Mouse (Mus musculus): ENCODE results near the gene Lama2. TPM values are rescaled to one million over a fixed set of nuclear protein-coding genes. Genes with fewer than 3 reads are reported as not detected.
"Not testable (repeated sequence)": the region's sequence is repeated elsewhere in the genome, so short reads cannot be mapped to it uniquely, and the experiment has no call there.

Gene Lama2
- total and polyA plus RNA-seq, 2 experiments from 2014 or later, result 2.6 to 9.2 TPM

- H3K27me3 ChIP-seq (ENCODE audit: insufficient read depth, low read length), result no peaks in the 10 kb centered on the region
- no peak overlapping the region for H3K4me3 ChIP-seq (ENCODE audit: low read depth, low read length)
- WGBS, result 58% methylated on average over 8 of the region's 8 CpGs
- 0 out of 2 replicates have a peak overlapping the region, but pooled peaks have one; percentile 59 for H3K27ac ChIP-seq (ENCODE audit: low read depth, low read length)
- H3K4me2 ChIP-seq (ENCODE audit: low read depth, low read length, poor library complexity, severe bottlenecking), result no peak overlapping the region
- TF ChIP-seq CTCF (IDR thresholded peaks at IDR 0.05), result no peak
- H3K9me3 ChIP-seq (ENCODE audit: low read length), result no peaks in the 10 kb centered on the region
- DNase-seq (ENCODE audit: low spot score) (peak; percentile 63), ATAC-seq (ENCODE audit: low FRiP score) (peak; percentile 64)
- no peaks in the 10 kb centered on the region for H3K36me3 ChIP-seq (ENCODE audit: insufficient read depth, low read length)
- 0 out of 2 replicates have a peak, but pooled peaks cover 2% of the 10 kb centered on the region for H3K4me1 ChIP-seq (ENCODE audit: insufficient read depth, low read length)
- H3K9ac ChIP-seq (replicated peaks; ENCODE audit: low read length, poor library complexity, severe bottlenecking), result no peak overlapping the region
These were observed 625.4 kb downstream of the Lama2 start for GRCm38 (mm10) chr10:26993971-26994761.

DNA sequence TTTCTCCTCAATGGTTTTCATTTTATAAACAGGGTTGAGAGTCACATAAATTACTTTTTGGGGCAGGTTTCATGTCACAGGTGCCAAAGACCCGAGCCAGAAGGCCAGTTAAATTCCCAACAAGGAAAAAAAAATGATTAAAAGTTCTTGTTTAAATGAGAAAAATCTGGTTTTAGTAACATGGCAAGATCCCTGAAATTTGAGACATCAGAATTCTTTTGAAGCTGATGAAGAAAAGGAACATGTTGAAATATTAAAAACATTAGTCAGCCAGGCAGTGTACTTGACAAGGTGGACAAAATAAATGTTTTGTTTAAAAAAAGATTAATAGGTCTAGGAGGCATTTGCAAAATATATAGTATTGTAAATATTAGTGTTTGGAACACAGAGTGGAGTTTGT, 634.1 kb downstream of the Lama2 start:
- Histone ChIP-seq H3K4me1 (ENCODE audit: insufficient read depth, low read length) (no peaks in the 10 kb centered on the region), H3K9me3 (ENCODE audit: low read length) (no peaks in the 10 kb centered on the region), H3K9ac (replicated peaks; ENCODE audit: low read length, poor library complexity, severe bottlenecking) (no peak overlapping the region), H3K27ac (ENCODE audit: low read depth, low read length) (no peak overlapping the region), H3K27me3 (ENCODE audit: insufficient read depth, low read length) (no peaks in the 10 kb centered on the region), H3K4me3 (ENCODE audit: low read depth, low read length) (no peak overlapping the region), H3K4me2 (ENCODE audit: low read depth, low read length, poor library complexity, severe bottlenecking) (no peak overlapping the region), H3K36me3 (ENCODE audit: insufficient read depth, low read length) (no peaks in the 10 kb centered on the region)
- WGBS, result 62% methylated on average over 1 of the region's 1 CpGs
- no peak for TF ChIP-seq CTCF (IDR thresholded peaks at IDR 0.05)
- DNase-seq (ENCODE audit: low spot score), result no peak
- ATAC-seq (ENCODE audit: low FRiP score), result no peak

DNA sequence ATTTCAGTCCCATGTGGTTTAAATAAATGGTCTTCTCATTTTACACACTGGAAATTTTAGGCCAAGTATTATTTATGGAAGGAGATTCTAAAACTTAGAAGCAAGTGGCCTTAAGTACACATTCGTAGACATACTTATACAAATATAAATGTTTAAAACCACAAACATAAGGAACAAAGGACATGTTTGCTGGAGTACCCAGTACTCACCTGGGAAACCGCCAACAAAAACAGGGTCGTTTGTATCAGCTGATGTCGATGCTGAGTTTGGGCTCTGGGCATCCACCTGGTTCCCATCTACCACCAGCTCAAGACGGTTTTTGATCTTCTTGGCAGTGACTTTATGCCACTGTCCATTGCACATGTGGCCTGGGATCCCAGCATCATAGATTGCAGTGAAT, 635.5 kb downstream of the Lama2 start:
- not testable (repeated sequence) for H3K27me3 ChIP-seq (ENCODE audit: insufficient read depth, low read length); H3K36me3 ChIP-seq (ENCODE audit: insufficient read depth, low read length); H3K27ac ChIP-seq (ENCODE audit: low read depth, low read length); DNase-seq (ENCODE audit: low spot score); H3K9me3 ChIP-seq (ENCODE audit: low read length); H3K4me1 ChIP-seq (ENCODE audit: insufficient read depth, low read length); H3K9ac ChIP-seq (replicated peaks; ENCODE audit: low read length, poor library complexity, severe bottlenecking); H3K4me3 ChIP-seq (ENCODE audit: low read depth, low read length); H3K4me2 ChIP-seq (ENCODE audit: low read depth, low read length, poor library complexity, severe bottlenecking); ATAC-seq (ENCODE audit: low FRiP score)
- 89% methylated on average over 5 of the region's 5 CpGs for WGBS

DNA sequence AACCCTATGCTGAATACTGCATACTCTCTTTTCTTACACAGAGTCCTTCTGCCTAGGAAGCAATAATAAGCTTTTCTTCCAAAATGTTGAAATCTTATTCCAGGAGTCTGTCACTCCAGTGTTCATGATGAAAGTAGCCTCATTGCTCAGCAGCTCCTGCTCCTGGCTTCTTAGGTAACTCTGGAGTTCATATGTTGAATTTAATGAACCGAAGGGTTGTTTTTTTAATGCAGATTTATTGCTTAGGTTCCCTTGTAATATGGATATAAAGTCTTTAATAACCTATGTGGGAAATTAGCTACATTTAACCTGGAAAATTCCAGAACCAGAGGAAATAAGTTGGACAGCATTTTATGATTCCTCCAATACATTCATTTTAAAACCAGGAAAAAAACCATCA, 636.0 kb downstream of the Lama2 start:
- no peak for TF ChIP-seq CTCF (IDR thresholded peaks at IDR 0.05)
- no peaks in the 10 kb centered on the region for H3K27me3 ChIP-seq (ENCODE audit: insufficient read depth, low read length)
- no peak for DNase-seq (ENCODE audit: low spot score)
- no peaks in the 10 kb centered on the region for H3K4me1 ChIP-seq (ENCODE audit: insufficient read depth, low read length)
- no peaks in the 10 kb centered on the region for H3K36me3 ChIP-seq (ENCODE audit: insufficient read depth, low read length)
- ATAC-seq (ENCODE audit: low FRiP score), result no peak
- 90% methylated on average over 1 of the region's 1 CpGs for WGBS
- no peak overlapping the region for H3K4me3 ChIP-seq (ENCODE audit: low read depth, low read length)
- H3K4me2 ChIP-seq (ENCODE audit: low read depth, low read length, poor library complexity, severe bottlenecking), result no peak overlapping the region
- H3K9ac ChIP-seq (replicated peaks; ENCODE audit: low read length, poor library complexity, severe bottlenecking), result no peak overlapping the region
- no peak overlapping the region for H3K27ac ChIP-seq (ENCODE audit: low read depth, low read length)
- no peaks in the 10 kb centered on the region for H3K9me3 ChIP-seq (ENCODE audit: low read length)

GRCm38 (mm10) chr10:26982621-26983020, 636.9 kb downstream of the Lama2 start:
- ATAC-seq (ENCODE audit: low FRiP score) (no peak), DNase-seq (ENCODE audit: low spot score) (no peak)
- Histone ChIP-seq H3K9me3 (ENCODE audit: low read length) (no peaks in the 10 kb centered on the region), H3K27me3 (ENCODE audit: insufficient read depth, low read length) (no peaks in the 10 kb centered on the region), H3K27ac (ENCODE audit: low read depth, low read length) (no peak overlapping the region), H3K36me3 (ENCODE audit: insufficient read depth, low read length) (no peaks in the 10 kb centered on the region), H3K4me2 (ENCODE audit: low read depth, low read length, poor library complexity, severe bottlenecking) (no peak overlapping the region), H3K9ac (replicated peaks; ENCODE audit: low read length, poor library complexity, severe bottlenecking) (no peak overlapping the region), H3K4me3 (ENCODE audit: low read depth, low read length) (no peak overlapping the region), H3K4me1 (ENCODE audit: insufficient read depth, low read length) (no peaks in the 10 kb centered on the region)
- 89% methylated on average over 2 of the region's 2 CpGs for WGBS
- no peak for TF ChIP-seq CTCF (IDR thresholded peaks at IDR 0.05)

GRCm38 (mm10) chr10:26975372-26975771, 644.2 kb downstream of the Lama2 start:
- 95% methylated on average over 3 of the region's 3 CpGs for WGBS

More at GRCm38 (mm10) chr10:26975372-26975771, 644.2 kb downstream of the Lama2 start:
- TF ChIP-seq CTCF (IDR thresholded peaks at IDR 0.05), result no peak
- DNase-seq (ENCODE audit: low spot score) (no peak), ATAC-seq (ENCODE audit: low FRiP score) (no peak)
- H3K4me1 ChIP-seq (ENCODE audit: insufficient read depth, low read length), result no peaks in the 10 kb centered on the region
- H3K4me3 ChIP-seq (ENCODE audit: low read depth, low read length), result no peak overlapping the region
- H3K9me3 ChIP-seq (ENCODE audit: low read length), result no peaks in the 10 kb centered on the region
- H3K9ac ChIP-seq (replicated peaks; ENCODE audit: low read length, poor library complexity, severe bottlenecking), result no peak overlapping the region
- H3K27ac ChIP-seq (ENCODE audit: low read depth, low read length), result no peak overlapping the region
- H3K36me3 ChIP-seq (ENCODE audit: insufficient read depth, low read length), result no peaks in the 10 kb centered on the region
- H3K4me2 ChIP-seq (ENCODE audit: low read depth, low read length, poor library complexity, severe bottlenecking), result no peak overlapping the region
- H3K27me3 ChIP-seq (ENCODE audit: insufficient read depth, low read length), result no peaks in the 10 kb centered on the region
